Mouse (Mus musculus) E14TG2a.4 (cell line): Measurements from ENCODE around the gene Pik3r3.

Experiments used
- CTCF ChIP-seq: conservative IDR thresholded peaks from 2 replicates; pipeline ENCODE4 v1.5.1; 2014; ENCODE audit warnings: low read length
- POU5F1 ChIP-seq: IDR thresholded peaks from 2 replicates; pipeline ENCODE4 v1.6.1; 2014; ENCODE audit warnings: low read length, borderline replicate concordance

GRCm38 (mm10) chr4:116174466-116175116, 46.8 kb upstream of the Pik3r3 start:
- TF ChIP-seq CTCF = no peak
- no peak for TF ChIP-seq POU5F1
